ENCODE assay signal across 18 mouse cellular contexts in the genomic region with DNA sequence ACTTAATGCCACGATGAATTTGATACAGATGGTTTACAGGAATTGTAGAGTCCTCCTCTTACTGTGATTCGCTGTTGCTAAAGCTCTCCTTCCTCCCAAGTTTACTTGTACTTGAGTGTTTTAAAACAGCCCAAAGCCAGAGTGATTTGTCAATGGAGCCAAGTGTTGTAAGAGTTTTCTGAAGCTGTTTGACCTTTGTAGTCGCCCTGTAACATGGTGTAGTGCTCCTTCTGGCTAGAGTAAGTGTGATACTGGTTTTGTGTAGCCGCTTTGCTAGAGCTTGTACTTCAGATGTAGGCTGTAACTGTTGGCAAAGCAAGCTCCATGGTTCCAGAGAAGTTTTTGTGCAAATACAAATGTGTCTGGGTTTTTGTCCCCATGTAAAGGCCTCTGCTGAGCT. TPM values are rescaled to one million over a fixed set of nuclear protein-coding genes. Genes with fewer than 3 reads are reported as not detected.
"Had no signal": no experiment of that assay in that cellular context is flagged by ENCODE, and none has a peak within 500 bp of the region (broad histone marks: within the 10 kb centered on the region; RNA-seq: fewer than 3 reads in every experiment).

No protein-coding gene starts in this region.

- ATAC-seq: midbrain, embryonic 13.5 days; midbrain, embryonic 16.5 days had no signal

- H3K4me3 ChIP-seq: limb, embryonic 12.5 days; limb, embryonic 15.5 days; megakaryocyte, embryonic 14.5 days; midbrain, embryonic 10.5 days; midbrain, embryonic 13.5 days; myocyte; neural tube, embryonic 13.5 days had no signal

- H3K4me1 ChIP-seq: midbrain, embryonic 13.5 days had no signal

- H3K9ac ChIP-seq: limb, embryonic 12.5 days; limb, embryonic 15.5 days; liver, embryonic 14.5 days; midbrain, embryonic 13.5 days; neural tube, embryonic 13.5 days had no signal

- H3K9me3 ChIP-seq: limb, embryonic 12.5 days; limb, embryonic 15.5 days; megakaryocyte, embryonic 14.5 days; midbrain, embryonic 10.5 days; midbrain, embryonic 13.5 days; neural tube, embryonic 13.5 days had no signal

- H3K4me2 ChIP-seq: limb, embryonic 12.5 days; limb, embryonic 15.5 days; midbrain, embryonic 13.5 days; neural tube, embryonic 13.5 days had no signal

- DNase-seq: kidney, adult 18-20 months; kidney, adult 9 months; kidney, postnatal 14 days; kidney, postnatal 4 days; left cerebral cortex, postnatal 4 days; retina, postnatal 1 day; right cerebral cortex, postnatal 25 days; thymus, adult 18-20 months; thymus, postnatal 36 days had no signal

- H3K27ac ChIP-seq: limb, embryonic 12.5 days; limb, embryonic 15.5 days; liver, embryonic 14.5 days; midbrain, embryonic 10.5 days; midbrain, embryonic 13.5 days; neural tube, embryonic 13.5 days had no signal

- H3K27me3 ChIP-seq: limb, embryonic 12.5 days; limb, embryonic 15.5 days; megakaryocyte, embryonic 14.5 days; midbrain, embryonic 13.5 days; neural tube, embryonic 13.5 days had no signal

RNA-seq across cellular contexts. Expression of a gene that starts 58.1 kb away (rescaled TPM):
- polyA plus RNA-seq: limb, embryonic 12.5 days; midbrain, embryonic 13.5 days had no signal
